Mouse (Mus musculus) Patski (cell line): ENCODE measurements around the gene Stn1. TPM values are rescaled to one million over a fixed set of nuclear protein-coding genes. Genes with fewer than 3 reads are reported as not detected.
A peak's percentile ranks its signal among the peaks of the same experiment; 100 is the strongest.

ENCODE experiments used
- ATAC-seq: fragments of 100-300 bp; one replicate; pipeline ENCODE4 v1.8.0; 2021
- CTCF ChIA-PET: fragments of 350-600 bp; sonication (Branson Sonifier 250); formaldehyde crosslinking; loops from one replicate; lab custom pipeline; 2022; ENCODE audit warnings: inconsistent platforms; lab: Charles Lee
- POLR2A ChIA-PET: fragments of 350-600 bp; sonication (Branson Sonifier 250); formaldehyde crosslinking; loops from one replicate; lab custom pipeline; 2022; ENCODE audit warnings: antibody characterized with exemption, inconsistent platforms; lab: Charles Lee
- DNase-seq: peaks from one replicate; pipeline ENCODE4 v3.0.0-alpha.2; 2011; ENCODE audit warnings: low read depth, low spot score
- H3K27me3 ChIP-seq: fragments of 371-371 bp; one replicate; pipeline ENCODE4 v1.5.1; 2021
- CTCF ChIP-seq: fragments of 100-300 bp; IDR thresholded peaks from one replicate; pipeline ENCODE4 v1.5.1; 2021
- in situ Hi-C: fragments of 300-500 bp; cut with MboI; formaldehyde crosslinking; loops from 3 replicates; pipeline ENCODE4 v1.11.1; 2018; ENCODE audit warnings: low pct_unique_long_range_greater_than_20kb, mixed read lengths
- polyA plus RNA-seq: library from polyadenylated mRNA; unstranded; gene quantifications from one replicate; pipeline ENCODE4 v1.2.3, GENCODE M21; 2021

Gene Stn1
- polyA plus RNA-seq, 1 experiment from 2014 or later: 18.3 TPM

- ATAC-seq (peak; percentile 95), DNase-seq (peak; percentile 86)
- in situ Hi-C loops: loop anchor here (5.0 kb wide), 1 partner anchor 56 kb away; the partner anchor contains the start of gene Slk
- POLR2A ChIA-PET: no interaction called here
- TF ChIP-seq CTCF: no peak
- CTCF ChIA-PET: interaction anchor here (2.2 kb wide), 1 partner anchor 165 kb away, joined by 5 read pairs; no protein-coding TSS in a partner anchor
- H3K27me3 ChIP-seq: no peaks in the 10 kb centered on the region
Measured at GRCm38 (mm10) chr19:47521403-47521802, 15.9 kb downstream of the Stn1 start.

GRCm38 (mm10) chr19:47519163-47519893 lies 18.0 kb downstream of the Stn1 start:
- no peaks in the 10 kb centered on the region for H3K27me3 ChIP-seq
- ChIA-PET CTCF (no interaction called here), POLR2A (no interaction called here)
- in situ Hi-C loops: no loop called here
- no peak for TF ChIP-seq CTCF
- no peak for ATAC-seq
- DNase-seq: no peak

- in situ Hi-C loops: no loop called here
- POLR2A ChIA-PET: no interaction called here
- no peak for TF ChIP-seq CTCF
- CTCF ChIA-PET: no interaction called here
- DNase-seq: no peak
- no peaks in the 10 kb centered on the region for H3K27me3 ChIP-seq
- ATAC-seq: no peak
Measured at GRCm38 (mm10) chr19:47518475-47519162, 18.7 kb downstream of the Stn1 start.

DNA sequence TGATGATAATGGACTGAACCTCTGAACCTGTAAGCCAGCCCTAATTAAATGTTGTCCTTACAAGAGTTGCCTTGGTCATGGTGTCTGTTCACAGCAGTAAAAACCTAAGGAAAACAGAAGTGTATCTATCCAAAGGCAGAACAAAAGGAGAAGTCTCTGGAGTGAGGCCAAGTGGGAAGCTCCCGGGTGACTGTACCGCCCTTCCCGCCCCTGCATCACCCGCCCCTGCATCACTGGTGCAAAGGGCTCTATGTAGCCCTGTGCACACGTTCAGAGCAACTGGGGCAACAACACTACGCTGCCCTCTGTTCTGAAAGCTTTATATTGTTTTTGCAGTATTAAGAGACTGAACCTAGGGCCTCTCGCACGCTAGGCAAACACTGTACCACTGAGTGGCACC lies 19.7 kb downstream of the Stn1 start:
- ATAC-seq: no peak
- TF ChIP-seq CTCF: no peak
- CTCF ChIA-PET: interaction anchor here (1.3 kb wide), 1 partner anchor 161 kb away, joined by 3 read pairs; no protein-coding TSS in a partner anchor
- POLR2A ChIA-PET: no interaction called here
- in situ Hi-C loops: no loop called here
- no peaks in the 10 kb centered on the region for H3K27me3 ChIP-seq
- no peak for DNase-seq

- CTCF ChIA-PET: interaction anchor here (1.3 to 1.4 kb wide), 2 partner anchors 142 to 160 kb away, joined by 3 to 4 read pairs; no protein-coding TSS in a partner anchor
- no peak for TF ChIP-seq CTCF
- no peak for DNase-seq
- no peak for ATAC-seq
- in situ Hi-C loops: no loop called here
- H3K27me3 ChIP-seq: no peaks in the 10 kb centered on the region
- POLR2A ChIA-PET: interaction anchor here (0.5 kb wide), 1 partner anchor 77 kb away, joined by 3 read pairs; no protein-coding TSS in a partner anchor
Measured at GRCm38 (mm10) chr19:47516879-47517278, 20.4 kb downstream of the Stn1 start.

DNA sequence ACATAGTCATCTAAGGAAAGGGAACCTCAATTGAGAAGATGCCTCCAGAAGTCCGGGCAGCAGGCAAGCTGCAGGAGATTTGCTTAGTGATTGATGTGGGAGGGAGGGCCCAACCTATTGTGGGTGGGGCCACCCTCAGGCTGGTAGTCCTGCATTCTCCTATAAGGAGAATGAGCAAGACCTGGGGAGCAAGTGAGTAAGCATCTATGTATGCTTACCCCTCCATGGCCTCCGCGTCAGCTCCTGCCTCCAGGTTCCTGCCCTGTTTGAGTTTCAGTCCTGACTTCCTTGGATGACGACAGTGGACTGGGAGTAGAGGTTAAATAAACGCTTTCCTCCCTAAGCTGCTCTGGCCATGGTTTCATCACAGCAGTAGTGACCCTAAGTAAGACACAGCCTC lies 22.2 kb downstream of the Stn1 start:
- DNase-seq (no peak), ATAC-seq (no peak)
- ChIA-PET CTCF (interaction anchor here (1.6 kb wide), 1 partner anchor 158 kb away, joined by 4 read pairs; no protein-coding TSS in a partner anchor), POLR2A (interaction anchor here (0.7 kb wide), 1 partner anchor 19 kb away, joined by 3 read pairs; no protein-coding TSS in a partner anchor)
- H3K27me3 ChIP-seq: no peaks in the 10 kb centered on the region
- TF ChIP-seq CTCF: no peak
- in situ Hi-C loops: no loop called here

- POLR2A ChIA-PET: no interaction called here
- CTCF ChIA-PET: interaction anchor here (1.6 kb wide), 1 partner anchor 157 kb away, joined by 4 read pairs; no protein-coding TSS in a partner anchor
- in situ Hi-C loops: no loop called here
- DNase-seq: no peak
- no peaks in the 10 kb centered on the region for H3K27me3 ChIP-seq
- no peak for ATAC-seq
- TF ChIP-seq CTCF: no peak
Measured at GRCm38 (mm10) chr19:47513618-47513897, 23.7 kb downstream of the Stn1 start.

GRCm38 (mm10) chr19:47512794-47513617 lies 24.3 kb downstream of the Stn1 start:
- CTCF ChIA-PET: no interaction called here
- no peaks in the 10 kb centered on the region for H3K27me3 ChIP-seq
- in situ Hi-C loops: no loop called here
- ATAC-seq (no peak), DNase-seq (no peak)
- no peak for TF ChIP-seq CTCF
- POLR2A ChIA-PET: no interaction called here

GRCm38 (mm10) chr19:47511958-47512357 lies 25.3 kb downstream of the Stn1 start:
- in situ Hi-C loops: no loop called here
- ATAC-seq (no peak), DNase-seq (no peak)
- H3K27me3 ChIP-seq: no peaks in the 10 kb centered on the region
- POLR2A ChIA-PET: no interaction called here
- TF ChIP-seq CTCF: no peak
- CTCF ChIA-PET: interaction anchor here (1.1 kb wide), 1 partner anchor 104 kb away, joined by 3 read pairs; no protein-coding TSS in a partner anchor

DNA sequence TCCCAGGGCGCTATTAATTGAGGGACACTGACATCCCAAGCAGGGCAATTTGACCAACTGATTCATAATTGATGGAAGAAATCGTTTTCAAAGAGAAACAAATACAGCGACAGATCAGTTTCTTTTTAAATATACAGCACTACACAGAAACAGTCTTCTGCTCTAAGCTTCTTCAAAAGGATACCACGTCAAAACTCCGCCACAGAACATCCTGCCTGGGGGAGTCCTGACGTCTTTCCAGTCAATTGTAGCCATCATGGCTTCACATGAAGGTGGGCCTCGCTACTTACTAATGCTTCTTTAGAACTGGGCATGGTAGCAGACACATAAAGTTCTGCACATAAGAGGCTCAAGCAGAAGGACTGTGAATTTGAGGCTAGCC lies 26.0 kb downstream of the Stn1 start:
- ATAC-seq (no peak), DNase-seq (no peak)
- ChIA-PET POLR2A (no interaction called here), CTCF (interaction anchor here (1.1 kb wide), 1 partner anchor 105 kb away, joined by 3 read pairs; no protein-coding TSS in a partner anchor)
- no peak for TF ChIP-seq CTCF
- in situ Hi-C loops: no loop called here
- no peaks in the 10 kb centered on the region for H3K27me3 ChIP-seq
